Comparison of ENCODE assay signal across 8 mouse cellular contexts in the genomic region with DNA sequence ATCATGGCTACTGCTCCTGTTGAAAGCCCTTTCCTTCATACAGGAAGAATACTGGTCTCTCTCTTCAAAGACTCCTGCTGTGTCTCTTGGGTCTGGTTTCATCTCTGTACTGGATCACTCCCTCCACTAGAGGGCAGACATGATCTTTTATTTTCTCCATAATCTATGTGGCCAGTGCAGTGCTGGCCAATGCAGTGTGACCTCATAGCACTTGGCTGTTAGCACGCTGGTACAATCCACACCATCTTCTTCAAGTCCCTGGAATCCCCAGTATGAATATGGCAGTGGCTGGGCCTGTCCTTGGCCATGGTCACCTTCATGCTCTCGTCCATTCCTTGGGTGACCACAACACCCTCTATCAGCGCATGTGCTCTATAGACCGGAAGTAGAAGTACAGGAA. TPM values are rescaled to one million over a fixed set of nuclear protein-coding genes. Genes with fewer than 3 reads are reported as not detected.
DNase-seq lines count a peak whose midpoint lies in the region; ATAC-seq and TF ChIP-seq lines count a peak whose summit lies in the region.

No protein-coding gene starts in this region.

- TF ChIP-seq EP300 in ES-Bruce4 (IDR thresholded peaks at IDR 0.05; ENCODE audit: insufficient read depth, low read depth, low read length): no peak

- no peaks in the 10 kb centered on the region for H3K4me1 ChIP-seq in ES-Bruce4 (ENCODE audit: control insufficient read depth, insufficient read depth, low read length)
- H3K4me1 ChIP-seq in heart, embryonic 15.5 days (replicated peaks): no peaks in the 10 kb centered on the region
- H3K4me1 ChIP-seq in stomach, embryonic 16.5 days (ENCODE audit: control insufficient read depth, insufficient read depth, low read length): no peaks in the 10 kb centered on the region

- TF ChIP-seq CTCF in ES-Bruce4 (IDR thresholded peaks at IDR 0.05; ENCODE audit: low read depth, low read length): peak; percentile 36

- no peak overlapping the region for H3K4me3 ChIP-seq in ES-Bruce4 (ENCODE audit: low read depth, low read length)
- H3K4me3 ChIP-seq in heart, embryonic 15.5 days: no peak overlapping the region
- no peak overlapping the region for H3K4me3 ChIP-seq in stomach, embryonic 16.5 days (replicated peaks; ENCODE audit: low read length)

- WGBS in heart, embryonic 15.5 days: 77% methylated on average over 4 of the region's 4 CpGs
- WGBS in stomach, embryonic 16.5 days: 81% methylated on average over 4 of the region's 4 CpGs

- peak; percentile 64; the same call in 1 of the 2 replicates for ATAC-seq in heart, embryonic 15.5 days (replicated peaks; ENCODE audit: insufficient number of reproducible peaks, insufficient read depth, low FRiP score, low read depth)
- peak; percentile 77 for ATAC-seq in megakaryocyte, adult 5-6 weeks (ENCODE audit: poor library complexity, severe bottlenecking)
- ATAC-seq in stomach, embryonic 16.5 days (ENCODE audit: insufficient read depth, low FRiP score): peak; percentile 62; the same call in 1 of the 2 replicates

- H3K27ac ChIP-seq in ES-Bruce4 (ENCODE audit: insufficient read depth, low read length): no peak overlapping the region
- no peak overlapping the region for H3K27ac ChIP-seq in heart, embryonic 15.5 days
- H3K27ac ChIP-seq in stomach, embryonic 16.5 days (ENCODE audit: low read length): no peak overlapping the region

- DNase-seq in 3134 (ENCODE audit: extremely low read depth, insufficient read length, low spot score): peak; percentile 22
- peak; percentile 68 to 71 for DNase-seq in cerebellum, postnatal 14 days
- peak; percentile 38 to 46 for DNase-seq in kidney, postnatal 36 days
- DNase-seq in spleen, postnatal 4 days (ENCODE audit: low spot score in 2 of 2): no peak

- H3K9me3 ChIP-seq in ES-Bruce4 (replicated peaks; ENCODE audit: control insufficient read depth, insufficient read depth, low read length, poor library complexity, severe bottlenecking): no peaks in the 10 kb centered on the region
- H3K9me3 ChIP-seq in heart, embryonic 15.5 days (replicated peaks): no peaks in the 10 kb centered on the region
- no peaks in the 10 kb centered on the region for H3K9me3 ChIP-seq in stomach, embryonic 16.5 days (replicated peaks; ENCODE audit: control insufficient read depth, low read length)

- H3K36me3 ChIP-seq in ES-Bruce4 (ENCODE audit: control insufficient read depth, insufficient read depth, low read length, poor library complexity, severe bottlenecking): no peaks in the 10 kb centered on the region
- H3K36me3 ChIP-seq in heart, embryonic 15.5 days: peaks cover 15% of the 10 kb centered on the region
- peaks cover 3% of the 10 kb centered on the region; the same call in 1 of the 2 replicates for H3K36me3 ChIP-seq in stomach, embryonic 16.5 days (ENCODE audit: control insufficient read depth, insufficient read depth, low read length)

- no peak overlapping the region for H3K9ac ChIP-seq in ES-Bruce4 (ENCODE audit: low read depth, poor library complexity, severe bottlenecking)
- H3K9ac ChIP-seq in heart, embryonic 15.5 days: no peak overlapping the region
- no peak overlapping the region for H3K9ac ChIP-seq in stomach, embryonic 16.5 days (ENCODE audit: low read length)

- TF ChIP-seq POLR2A in ES-Bruce4 (IDR thresholded peaks at IDR 0.05; ENCODE audit: insufficient read depth, low read length): no peak

- H3K4me2 ChIP-seq in heart, embryonic 15.5 days: no peak overlapping the region
- no peak overlapping the region for H3K4me2 ChIP-seq in stomach, embryonic 16.5 days (ENCODE audit: low read depth, low read length)

- H3K27me3 ChIP-seq in ES-Bruce4 (ENCODE audit: control insufficient read depth, insufficient read depth, low read length, poor library complexity, severe bottlenecking): no peaks in the 10 kb centered on the region
- H3K27me3 ChIP-seq in heart, embryonic 15.5 days: no peaks in the 10 kb centered on the region
- H3K27me3 ChIP-seq in stomach, embryonic 16.5 days (ENCODE audit: control insufficient read depth, insufficient read depth, low read length): no peaks in the 10 kb centered on the region

RNA-seq across cellular contexts. Expression of a gene that starts 27.1 kb away (rescaled TPM):
- 8.2 and 12.7 TPM in 2 replicates for polyA plus RNA-seq in ES-Bruce4 (2011; ENCODE audit: insufficient read depth, insufficient read length, low read depth, missing spikeins)
- 9.3 and 9.4 TPM in 2 replicates for polyA plus RNA-seq in heart, embryonic 15.5 days (2015; fragmentation: Nextera tagmentation; extraction: Ambion mirVana)
- total RNA-seq in megakaryocyte, adult 5-6 weeks (2015): 60.7 and 77.1 TPM in 2 replicates
- total RNA-seq in megakaryocyte, adult 5-6 weeks (2017): 74.1 and 81.9 TPM in 2 replicates
- 36.4 and 40.2 TPM in 2 replicates for polyA plus RNA-seq in stomach, embryonic 16.5 days (2015; fragmentation: Nextera tagmentation; extraction: Ambion mirVana)

Comparison
In these comparisons a context has a peak if more than half of its experiments do, and no peak if none do; other contexts are left out.
1. DNase-seq: peak in 3134 (single experiment), cerebellum, postnatal 14 days (2 of 2) and kidney, postnatal 36 days (2 of 2); none in spleen, postnatal 4 days (0 of 2).
2. Peak in every context shown above with its lines, with median percentiles within 50 percentile points of each other: ATAC-seq.